Mouse (Mus musculus) kidney, postnatal 10 days (tissue): ENCODE measurements around the gene Mapk13.

Experiments used
- DNase-seq: peaks from one replicate; pipeline ENCODE4 v3.0.0; 2021; ENCODE audit warnings: mixed read lengths

The Mapk13 gene

DNA sequence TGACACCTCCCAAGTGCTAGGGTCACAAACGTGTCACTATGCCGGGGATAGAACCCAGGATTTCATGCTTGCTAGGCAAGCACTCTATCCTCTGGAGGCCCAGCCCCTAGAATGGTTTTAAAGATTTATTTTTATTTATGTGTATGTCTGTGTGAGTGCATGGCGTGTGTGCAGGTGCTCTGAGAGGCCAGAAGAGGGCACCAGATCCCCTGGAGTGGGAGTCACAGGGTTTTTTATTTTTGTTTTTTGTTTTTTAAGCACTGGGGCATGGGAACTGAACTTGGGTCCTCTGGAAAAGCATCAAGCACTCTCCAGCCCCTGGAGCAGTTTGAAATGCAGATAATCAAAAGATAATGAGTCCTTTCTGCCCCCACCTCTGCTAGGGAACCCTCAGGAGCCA is 7.7 kb downstream of the Mapk13 start:
- no peak for DNase-seq

DNA sequence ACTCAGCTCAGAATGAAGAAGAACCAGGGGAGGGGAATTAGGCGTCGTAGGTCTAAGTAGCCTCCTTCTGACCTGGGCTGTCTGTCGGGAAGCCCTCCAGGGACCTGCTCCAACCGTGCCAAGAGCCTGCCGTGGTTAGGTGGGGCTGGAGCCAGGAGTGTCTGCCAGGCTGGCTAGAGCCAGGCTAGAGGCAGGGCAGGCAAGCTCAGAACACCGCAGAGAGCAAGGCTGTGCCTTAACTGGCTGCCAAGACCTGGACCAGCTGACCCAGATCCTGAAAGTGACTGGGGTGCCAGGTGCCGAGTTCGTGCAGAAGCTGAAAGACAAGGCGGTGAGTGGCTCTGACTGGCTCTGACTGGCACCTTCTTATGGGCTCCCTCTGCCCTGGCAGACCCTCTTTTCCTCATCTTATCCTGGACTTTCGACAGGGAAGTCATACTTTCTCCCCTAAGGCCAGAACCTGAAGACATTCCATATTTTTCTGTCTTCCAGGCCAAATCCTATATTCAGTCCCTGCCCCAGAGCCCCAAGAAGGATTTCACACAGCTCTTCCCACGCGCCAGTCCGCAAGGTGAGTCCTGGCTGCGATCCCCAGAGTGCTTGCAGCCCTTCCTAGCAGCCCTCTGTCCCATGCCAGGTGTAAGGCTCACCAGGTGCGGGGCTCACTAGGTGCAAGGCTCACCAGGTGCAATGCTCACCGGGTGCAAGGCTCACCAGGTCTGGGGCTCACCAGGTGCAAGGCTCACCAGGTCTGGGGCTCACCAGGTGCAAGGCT is 8.3 kb downstream of the Mapk13 start:
- no peak for DNase-seq

DNA sequence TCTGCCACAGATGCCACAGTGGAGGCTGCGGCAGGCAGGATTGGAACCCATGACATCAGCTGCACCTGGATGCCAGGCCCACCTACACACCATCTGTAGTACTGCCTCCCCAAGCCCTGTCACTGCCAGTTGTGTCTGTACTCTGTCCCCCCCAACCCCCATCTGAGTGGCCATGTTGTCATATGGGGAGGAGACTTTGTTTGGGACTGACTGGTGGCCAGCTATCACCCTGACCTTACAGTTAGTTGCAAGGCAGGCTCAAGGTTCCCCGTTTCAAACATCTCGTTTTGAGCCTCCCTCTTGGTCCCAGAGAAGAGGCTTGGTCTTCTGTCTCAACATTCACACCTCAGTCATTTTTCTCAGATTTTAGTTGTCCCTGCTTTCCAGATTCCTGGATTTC is 10.6 kb downstream of the Mapk13 start:
- DNase-seq = no peak

DNA sequence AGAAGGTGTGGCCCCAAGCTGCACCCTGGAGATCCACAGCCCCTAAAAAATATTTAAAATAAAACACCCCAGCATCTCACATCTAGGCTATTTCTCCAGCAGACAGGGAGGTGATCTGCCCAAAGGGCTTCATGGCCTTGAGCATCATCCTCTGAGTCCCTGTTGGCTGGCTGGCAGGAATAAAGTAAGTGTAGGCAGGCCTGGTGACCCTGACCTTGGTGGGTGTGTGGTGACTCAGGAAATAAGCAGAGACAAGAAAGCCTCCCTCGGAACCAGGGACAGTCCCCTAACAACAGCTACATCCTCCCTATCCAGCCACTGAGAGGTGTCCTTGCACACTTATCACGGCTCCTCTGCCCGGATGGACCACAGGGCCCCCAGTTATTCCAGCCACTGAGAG is 11.7 kb downstream of the Mapk13 start:
- DNase-seq = no peak

DNA sequence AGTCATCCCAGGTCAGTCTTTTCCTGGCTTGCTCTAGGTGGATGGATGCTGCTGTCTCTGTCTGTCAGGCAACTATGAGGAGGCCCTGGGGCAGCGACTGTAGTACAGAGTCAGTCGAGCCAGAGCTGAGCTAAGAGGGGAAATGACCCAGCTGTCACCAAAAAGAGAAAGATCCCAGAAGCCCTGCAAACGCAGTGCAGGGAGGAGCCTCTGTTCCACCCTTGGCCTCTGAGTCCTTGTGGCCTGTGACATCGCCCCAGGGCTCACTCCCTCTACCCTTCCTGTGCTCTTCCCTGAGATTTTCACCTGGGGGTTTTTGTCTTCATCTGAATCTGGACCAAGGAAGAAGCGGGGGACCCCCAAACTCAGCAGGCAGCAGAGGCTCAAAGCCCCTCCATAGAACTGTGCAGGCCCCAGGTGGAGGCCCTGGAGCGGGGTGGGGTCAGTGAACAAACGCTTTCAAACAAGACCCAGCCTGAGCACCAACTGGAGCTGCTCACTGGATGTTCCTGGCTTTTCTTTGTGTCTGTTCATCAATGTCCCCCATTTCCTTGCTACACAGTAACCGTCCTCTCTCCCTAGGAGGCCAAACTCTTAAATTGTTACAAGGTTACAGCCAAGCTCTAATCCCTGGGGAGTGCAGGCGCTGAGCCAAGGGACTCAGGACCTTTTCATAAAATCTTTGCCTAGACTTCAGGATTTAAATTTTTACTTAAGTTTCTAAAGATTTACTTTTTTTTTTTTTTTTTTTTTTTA is 12.4 kb downstream of the Mapk13 start:
- peak; percentile 63 for DNase-seq

DNA sequence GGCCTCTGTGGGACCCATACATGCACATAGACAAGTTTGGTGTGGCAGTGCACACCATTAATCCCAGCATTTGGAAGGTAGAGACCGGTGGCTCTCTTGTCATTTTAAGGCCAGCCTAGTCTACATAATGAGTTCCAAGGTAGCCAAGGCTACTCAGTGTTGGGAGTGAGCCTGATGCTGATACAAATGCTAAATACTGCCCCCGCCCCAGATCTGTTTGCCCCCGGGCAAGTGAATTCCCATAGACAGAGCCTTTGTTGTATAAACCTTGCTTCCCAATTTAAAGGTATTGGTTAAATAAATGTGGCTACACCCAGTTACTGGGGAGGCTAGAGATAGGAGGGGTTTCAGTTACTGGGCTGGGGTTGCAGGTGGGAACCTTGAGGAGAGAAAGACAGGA is 15.9 kb downstream of the Mapk13 start:
- DNase-seq = no peak

DNA sequence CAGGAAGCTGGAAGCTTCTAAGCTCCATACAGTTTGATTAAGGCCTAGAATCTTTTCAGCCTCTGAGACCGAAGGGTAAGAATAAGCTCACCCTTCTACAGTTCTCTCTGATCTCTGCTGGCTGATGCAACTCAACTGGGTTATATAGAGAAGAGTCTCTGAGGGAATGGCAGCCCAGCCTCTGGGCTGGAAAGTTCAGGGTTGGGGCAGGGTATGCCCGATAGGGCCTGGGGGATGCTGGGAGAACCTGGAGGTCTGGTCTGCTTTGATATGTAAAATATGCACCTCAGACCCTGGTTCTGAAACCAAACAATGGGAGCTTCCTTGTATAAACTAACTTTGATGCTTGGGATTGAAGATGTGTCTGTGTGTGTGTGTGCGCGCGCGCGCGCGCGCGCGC is 18.4 kb downstream of the Mapk13 start:
- no peak for DNase-seq

DNA sequence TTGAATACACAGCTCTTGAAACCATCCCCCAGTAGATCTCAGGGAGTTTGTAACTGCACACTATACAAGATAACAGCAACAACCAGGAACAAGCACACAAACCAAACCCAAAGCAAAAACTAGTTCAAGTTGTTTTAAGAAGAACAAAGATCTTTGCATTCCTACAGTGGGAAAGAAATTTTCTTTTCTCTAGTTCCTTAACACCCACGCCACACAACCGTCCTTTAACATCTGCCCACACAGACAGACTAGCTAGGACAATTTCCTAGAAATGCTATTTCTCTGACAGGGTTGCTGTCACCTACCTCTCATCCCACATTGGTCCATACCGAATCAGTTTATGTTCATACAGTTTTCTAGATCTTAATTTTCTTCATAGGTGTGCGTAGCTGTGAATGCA is 27.9 kb downstream of the Mapk13 start:
- no peak for DNase-seq

DNA sequence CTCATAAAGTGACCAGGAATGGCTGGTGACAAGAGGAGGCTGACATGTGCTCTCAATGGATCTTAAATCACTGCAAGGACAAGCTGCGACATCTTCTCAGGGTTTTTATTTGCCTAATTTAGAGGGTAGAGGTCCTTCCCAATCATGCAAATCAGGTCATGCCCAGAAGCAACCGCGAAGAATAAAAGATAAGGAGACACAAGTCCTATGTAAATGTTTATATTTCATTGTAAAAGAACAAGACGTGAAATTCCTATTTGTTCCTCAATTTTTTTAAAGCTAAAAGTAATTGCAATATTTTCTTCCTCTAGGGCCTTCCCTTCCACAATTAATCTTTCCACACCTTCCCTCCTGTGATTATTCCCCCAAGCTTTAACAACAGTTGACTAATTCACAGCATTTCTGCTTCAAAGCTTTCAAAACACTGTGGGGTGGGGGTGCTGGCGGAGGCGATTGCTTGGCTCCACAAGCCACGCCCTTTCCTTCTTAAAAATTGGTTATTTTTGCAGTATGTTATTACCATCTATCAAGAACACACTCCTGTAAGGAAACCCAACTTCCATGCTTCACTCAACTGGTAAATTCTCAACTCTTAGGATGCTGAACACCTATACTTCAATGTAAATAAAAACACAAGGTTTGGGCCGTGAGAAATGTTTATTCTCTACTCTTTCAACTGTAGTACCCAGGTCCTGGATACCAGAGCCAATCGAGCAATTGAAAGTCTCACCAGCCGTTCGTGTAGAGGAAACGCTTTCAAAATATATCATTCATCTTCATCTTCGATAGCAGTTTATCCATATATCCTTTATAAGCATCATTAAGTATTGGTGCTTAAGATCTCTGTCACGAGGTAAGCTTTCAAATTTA is 30.4 kb downstream of the Mapk13 start:
- DNase-seq = peak; percentile 27

DNA sequence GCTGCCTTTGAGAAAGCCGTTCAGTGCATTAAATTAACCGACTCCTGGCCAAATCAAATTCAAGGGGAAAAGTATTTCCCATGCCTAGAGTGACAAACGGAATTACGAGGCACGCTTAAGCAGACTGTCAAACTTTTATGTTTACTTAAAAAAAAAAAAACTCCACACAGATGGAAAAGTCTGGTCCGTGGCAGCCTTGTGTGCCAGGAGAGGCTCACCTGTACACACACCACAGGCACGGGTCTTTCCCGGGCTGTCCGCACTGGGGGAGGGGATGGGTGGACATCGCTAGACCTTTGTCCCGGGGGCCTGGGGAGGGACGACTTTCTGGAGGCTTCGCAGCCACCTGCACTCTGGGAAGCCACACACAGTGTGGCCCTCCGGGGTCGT is 31.2 kb downstream of the Mapk13 start:
- DNase-seq = no peak

DNA sequence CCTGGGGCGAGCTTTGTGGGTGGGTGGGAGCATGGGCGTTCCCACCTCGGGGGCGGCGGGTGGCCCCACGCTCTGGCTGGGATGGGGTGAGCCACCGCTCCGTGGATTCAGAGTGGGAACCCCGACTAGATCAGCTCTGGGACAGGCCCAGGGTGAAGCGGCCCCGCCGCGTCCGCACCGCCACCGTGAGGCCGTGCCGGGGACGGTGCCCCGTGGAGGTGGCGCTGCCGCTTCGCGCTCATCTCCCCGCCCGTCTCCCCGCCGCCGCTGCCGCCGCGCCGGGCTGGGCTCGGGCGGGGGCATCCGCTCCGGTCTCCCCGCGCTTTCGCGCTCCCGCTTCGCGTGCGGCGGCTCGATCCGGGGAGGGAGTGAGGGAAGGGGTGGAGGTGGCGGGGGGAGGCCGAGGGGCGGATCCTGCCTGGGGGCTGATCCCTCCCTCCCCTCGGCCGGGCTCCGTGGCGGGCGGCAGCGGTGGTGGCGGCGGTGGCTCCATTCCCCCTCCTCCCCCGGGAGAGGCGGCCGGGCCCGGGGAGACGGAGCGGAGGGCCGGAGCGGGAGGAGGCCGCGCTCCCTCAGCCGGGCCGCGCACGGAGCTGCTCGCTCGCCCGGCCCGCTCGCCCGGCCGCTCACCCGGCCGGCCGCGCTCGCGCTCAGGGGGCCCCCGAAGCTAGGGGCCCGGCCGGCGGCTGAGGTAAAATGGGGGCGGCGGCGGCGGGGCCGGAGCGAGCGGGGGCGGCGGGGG is 31.7 kb downstream of the Mapk13 start, which contains the start of gene Brpf3:
Brpf3 (plus strand) TSS at position 420 of the 742 bp plus-strand sequence.
- DNase-seq = peak; percentile 90

DNA sequence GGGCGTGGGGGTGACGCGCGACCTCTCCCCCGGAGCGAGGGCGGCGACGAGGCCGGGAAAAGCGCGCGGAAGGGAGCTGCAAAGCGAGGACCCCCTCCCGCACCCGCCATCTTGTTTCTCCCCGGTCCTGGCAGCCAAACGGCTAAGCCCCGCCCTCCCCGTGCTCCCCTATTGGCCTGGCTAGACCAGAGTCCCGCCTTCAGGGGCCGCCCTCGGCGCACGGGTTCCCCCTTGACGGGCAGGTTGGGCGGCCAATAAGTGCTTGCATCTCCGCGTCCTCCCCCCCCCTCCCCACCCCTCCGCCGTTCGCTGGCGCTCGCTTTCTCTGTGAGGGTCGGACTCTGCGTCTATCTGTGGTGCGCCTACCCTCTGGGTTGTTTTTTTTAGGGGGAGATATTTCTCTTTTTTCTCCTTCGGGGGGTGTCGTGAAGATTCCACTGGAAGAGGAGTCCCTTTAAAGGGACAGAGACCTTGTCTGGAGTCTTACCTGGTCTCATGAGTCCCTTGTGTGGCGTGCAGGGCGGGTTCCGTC is 32.4 kb downstream of the Mapk13 start:
- peak; percentile 100 for DNase-seq

DNA sequence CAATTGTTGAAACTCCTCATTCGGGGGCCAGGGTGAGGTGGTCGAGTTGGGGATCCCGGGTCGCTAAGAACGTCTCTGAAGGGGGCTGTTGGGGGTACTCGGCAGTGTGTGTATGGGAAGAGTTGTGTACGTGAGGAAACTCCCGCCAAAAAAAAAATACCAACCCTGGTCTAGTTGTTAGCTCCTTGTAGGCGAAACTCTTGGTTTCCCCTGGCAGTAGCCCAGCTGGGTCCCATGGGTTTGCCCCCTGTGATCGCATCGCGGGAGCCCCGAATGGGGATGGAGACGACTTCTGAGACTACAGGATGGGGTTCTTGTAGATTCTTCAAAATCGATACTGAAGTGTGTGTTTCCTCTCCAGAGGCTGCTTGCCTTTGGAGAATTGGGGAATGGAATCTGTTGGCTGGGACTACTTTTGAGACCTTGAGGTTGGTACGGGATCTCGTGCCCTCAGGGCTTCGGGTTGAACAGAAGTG is 32.9 kb downstream of the Mapk13 start:
- DNase-seq = no peak

DNA sequence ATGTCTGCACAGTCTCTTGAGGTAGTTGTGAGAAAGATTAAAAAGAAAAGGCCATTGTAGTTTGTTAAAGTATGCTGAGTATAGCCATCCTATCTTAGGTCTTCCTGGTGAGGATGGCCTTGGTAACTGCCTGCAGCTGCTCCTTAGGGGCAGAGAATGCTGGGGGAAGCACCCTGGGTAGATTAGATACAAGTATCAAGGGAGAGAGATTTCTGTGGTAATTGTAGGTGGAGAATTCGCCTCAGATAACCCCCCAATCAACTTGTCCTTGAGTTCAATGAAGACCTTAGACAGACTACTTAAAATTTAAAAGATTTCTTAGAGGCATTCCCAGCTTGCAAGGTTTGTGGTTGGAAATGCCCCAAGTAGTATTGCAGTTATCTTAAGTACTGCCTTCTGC is 34.2 kb downstream of the Mapk13 start:
- DNase-seq = no peak

DNA sequence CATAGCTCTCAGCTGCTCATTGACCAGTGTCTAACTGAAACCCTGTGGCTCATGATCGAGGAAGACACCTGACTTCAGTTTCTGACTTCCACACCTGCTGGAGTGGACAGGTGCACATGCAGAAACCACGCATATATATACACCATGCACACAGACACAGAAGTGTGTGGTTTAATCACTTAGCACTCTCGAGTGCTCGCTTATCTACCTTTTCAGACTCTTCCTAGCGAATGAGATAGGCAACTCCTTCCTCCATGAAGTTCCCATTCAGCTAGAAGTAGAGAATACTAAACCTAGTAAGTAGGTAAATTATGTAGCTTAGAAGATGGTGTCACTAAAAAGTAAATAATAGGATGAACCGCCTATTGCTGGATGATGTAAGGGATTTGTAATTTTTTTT is 35.9 kb downstream of the Mapk13 start:
- no peak for DNase-seq

DNA sequence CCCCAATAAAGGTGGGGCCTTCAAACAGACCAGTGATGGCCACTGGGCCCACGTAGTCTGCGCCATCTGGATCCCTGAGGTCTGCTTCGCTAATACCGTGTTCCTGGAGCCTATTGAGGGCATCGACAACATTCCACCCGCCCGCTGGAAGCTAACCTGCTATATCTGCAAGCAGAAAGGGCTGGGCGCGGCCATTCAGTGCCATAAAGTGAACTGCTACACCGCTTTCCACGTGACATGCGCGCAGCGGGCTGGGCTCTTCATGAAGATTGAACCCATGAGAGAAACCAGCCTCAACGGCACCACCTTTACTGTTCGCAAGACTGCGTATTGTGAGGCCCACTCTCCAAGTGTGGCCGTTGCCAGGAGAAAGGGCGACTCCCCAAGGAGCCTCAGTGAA is 37.7 kb downstream of the Mapk13 start:
- no peak for DNase-seq

DNA sequence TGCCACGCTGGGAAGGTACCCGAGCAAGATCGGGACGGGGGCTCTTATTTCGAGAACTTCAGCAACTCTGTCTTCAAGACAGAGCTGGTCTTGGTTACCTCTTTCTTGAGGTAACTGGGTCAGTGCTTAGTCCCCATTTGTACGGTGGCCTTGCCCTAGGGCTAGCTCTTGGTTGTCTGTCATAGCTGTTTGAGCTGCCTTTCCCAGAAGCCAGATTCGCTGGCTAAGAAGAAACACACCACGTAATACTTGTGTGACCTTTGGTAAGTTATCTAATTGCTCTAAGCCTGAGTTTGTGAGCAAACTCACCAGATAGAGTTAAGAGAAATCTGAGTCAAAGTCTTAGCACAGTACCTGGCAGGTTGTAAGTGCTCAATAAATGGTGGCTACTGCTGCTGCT is 39.6 kb downstream of the Mapk13 start:
- DNase-seq = no peak

DNA sequence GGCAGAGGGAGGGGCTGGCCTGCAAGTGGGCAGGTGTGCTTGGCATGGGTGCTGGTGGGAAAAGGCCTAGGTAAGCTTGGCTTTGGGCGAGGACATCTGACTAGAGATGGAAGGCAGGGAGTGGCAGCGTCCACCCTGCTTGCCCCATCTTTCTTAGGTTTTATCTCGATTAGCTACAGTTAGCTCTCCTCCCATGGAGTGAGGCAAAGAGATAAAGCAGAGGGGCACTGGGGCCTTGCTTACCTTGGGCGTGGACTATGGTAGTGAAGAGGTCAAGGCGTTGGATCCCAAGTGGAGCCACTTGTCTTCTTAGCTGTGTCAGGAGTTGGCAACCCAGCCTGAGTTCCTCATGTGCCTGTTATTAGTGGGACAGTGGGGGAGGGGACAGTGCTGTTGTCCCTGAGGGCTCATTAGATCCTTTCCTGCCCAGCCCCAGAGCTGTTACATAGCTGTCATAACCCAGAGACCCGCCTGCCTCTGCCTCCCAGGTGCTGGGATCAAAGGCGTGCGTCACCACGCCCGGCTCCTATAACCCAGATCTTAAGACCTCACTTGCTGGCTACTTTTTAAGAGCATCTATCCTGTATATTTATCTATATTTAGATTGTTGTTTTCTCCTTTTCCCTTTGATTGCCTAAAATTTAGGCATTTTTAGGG is 40.2 kb downstream of the Mapk13 start:
- no peak for DNase-seq

DNA sequence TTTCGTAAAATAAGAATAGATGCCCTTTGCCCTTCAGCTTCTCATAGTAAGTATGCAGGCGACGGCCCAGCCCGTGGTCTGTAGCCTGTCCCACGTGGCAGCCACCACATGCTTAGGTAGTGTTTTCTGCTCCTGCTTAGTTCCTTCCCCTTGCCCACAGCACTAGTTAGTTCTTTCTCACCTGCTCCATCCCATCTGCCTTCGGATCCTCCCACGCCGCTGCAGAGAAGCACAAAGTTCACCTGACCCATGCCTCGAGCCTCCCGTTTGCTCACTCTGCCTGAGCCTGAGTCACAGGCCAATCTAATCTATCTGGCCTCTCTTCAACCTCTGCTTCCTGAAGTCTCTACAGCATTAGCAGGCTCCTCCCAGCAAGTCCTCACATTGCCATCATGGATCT is 43.2 kb downstream of the Mapk13 start:
- DNase-seq = no peak

DNA sequence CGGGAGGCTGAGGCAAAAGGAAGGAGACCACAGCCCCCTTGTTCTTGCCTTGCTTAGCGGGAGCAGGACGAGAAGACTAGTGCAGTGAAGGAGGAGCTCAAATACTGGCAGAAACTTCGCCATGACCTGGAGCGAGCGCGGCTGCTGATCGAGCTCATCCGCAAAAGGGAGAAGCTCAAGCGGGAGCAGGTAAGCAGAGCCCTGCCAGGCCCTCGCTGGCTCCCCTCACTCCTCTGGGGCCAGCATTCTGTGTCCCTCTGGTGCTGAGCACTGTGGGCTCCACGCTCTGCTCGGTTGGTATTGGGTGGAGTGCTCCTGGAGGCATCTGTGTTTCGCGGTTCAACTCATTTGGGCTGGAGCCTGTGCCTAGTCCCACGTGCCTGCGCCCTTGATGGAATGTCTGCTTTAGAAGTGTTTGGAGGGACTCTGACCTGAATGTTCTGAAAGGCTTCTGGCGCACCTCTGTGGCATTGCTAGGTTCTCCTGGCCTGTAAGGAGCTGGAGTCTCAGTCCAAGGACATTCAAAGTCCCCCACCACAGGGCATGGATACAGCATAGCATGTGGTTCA is 45.5 kb downstream of the Mapk13 start:
- DNase-seq = no peak

DNA sequence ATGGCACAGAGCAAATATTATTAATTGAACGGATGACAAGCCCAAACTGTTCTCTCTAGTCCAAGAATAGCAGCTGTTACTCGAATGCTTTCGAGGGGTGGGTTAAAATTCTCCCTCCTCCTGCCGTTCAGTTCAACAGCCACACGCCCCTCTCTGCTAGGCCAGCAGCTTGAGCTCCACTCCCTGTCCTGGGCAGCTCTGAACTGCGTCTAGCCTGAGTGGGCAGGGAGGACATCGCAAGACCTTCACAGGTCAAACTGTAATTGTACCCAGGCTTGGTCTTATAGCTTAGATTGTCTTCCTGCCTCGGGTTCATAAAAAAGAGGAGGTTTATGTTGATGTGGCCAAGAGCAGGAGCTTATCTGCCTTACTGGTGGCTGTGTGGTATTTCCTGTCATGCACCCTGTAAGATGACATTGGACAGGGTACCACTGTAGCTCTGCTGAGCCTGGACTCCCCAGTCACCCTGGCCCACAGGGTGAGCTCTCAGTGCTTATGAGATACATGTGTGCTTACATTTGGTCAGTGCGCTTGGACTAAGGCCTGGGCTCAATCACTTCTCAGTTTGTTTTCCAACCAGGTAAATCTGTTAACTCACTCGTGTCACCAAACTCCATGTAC is 46.4 kb downstream of the Mapk13 start:
- DNase-seq = no peak
